ENCODE assay signal across 24 mouse cellular contexts in the genomic region with DNA sequence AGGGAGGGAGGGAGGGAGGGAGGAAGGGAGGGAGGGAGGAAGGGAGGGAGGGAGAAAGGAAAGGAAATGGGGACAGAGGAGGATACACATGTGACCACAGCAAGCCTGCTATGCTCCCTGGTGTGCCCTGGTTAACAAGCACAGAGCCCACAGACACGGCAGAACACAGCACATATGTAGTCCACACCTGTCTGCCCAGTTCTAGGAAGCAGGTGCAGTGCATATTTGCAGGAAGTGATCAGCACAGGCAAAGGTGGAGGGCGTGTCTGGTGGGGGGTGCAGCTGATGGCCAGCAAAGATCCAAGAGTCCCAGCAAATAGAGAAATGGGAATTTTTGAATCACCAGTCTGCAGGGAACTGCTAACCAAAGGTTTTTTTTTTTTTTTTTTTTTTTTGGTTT.
"Had no signal": no experiment of that assay in that cellular context is flagged by ENCODE, and none has a peak within 500 bp of the region (broad histone marks: within the 10 kb centered on the region; RNA-seq: fewer than 3 reads in every experiment).

No protein-coding gene starts in this region.

- ATAC-seq: hindbrain, embryonic 16.5 days; inflammation-experienced regulatory T-cells, adult 6 months had no signal

- H3K9ac ChIP-seq: heart, embryonic 12.5 days; hindbrain, embryonic 12.5 days; hindbrain, embryonic 14.5 days; kidney, embryonic 15.5 days; limb, embryonic 12.5 days had no signal

- H3K27me3 ChIP-seq: hindbrain, embryonic 12.5 days had no signal

- H3K36me3 ChIP-seq: heart, embryonic 12.5 days; hindbrain, embryonic 12.5 days; kidney, embryonic 15.5 days; limb, embryonic 12.5 days had no signal

- DNase-seq: gastrocnemius, adult 2 months; gastrocnemius, postnatal 10 days; gastrocnemius, postnatal 25 days; heart, adult 2 months; heart, postnatal 10 days; heart, postnatal 4 days; kidney, adult 11 months; kidney, adult 2 months; kidney, adult 9 months; kidney, postnatal 14 days; kidney, postnatal 36 days; liver had no signal

- H3K4me3 ChIP-seq: gastrocnemius, adult 2 months; heart, adult 2 months; heart, embryonic 12.5 days; hindbrain, embryonic 10.5 days; hindbrain, embryonic 12.5 days; kidney, embryonic 15.5 days; left cerebral cortex, adult 2 months; limb, embryonic 10.5 days; limb, embryonic 12.5 days had no signal

- H3K27ac ChIP-seq: gastrocnemius, adult 2 months; heart, adult 2 months; hindbrain, embryonic 10.5 days; hindbrain, embryonic 12.5 days; hindbrain, embryonic 14.5 days; kidney, embryonic 15.5 days; kidney, postnatal 0 days; left cerebral cortex, adult 2 months; limb, embryonic 10.5 days; limb, embryonic 12.5 days had no signal

- H3K9me3 ChIP-seq: heart, embryonic 12.5 days; hindbrain, embryonic 10.5 days; hindbrain, embryonic 12.5 days; kidney, embryonic 15.5 days; limb, embryonic 10.5 days; limb, embryonic 12.5 days had no signal

- H3K4me2 ChIP-seq: heart, embryonic 12.5 days; hindbrain, embryonic 12.5 days; hindbrain, embryonic 14.5 days; kidney, embryonic 15.5 days; limb, embryonic 12.5 days; liver, embryonic 11.5 days had no signal
